18 mouse cellular contexts compared by ENCODE assay signal in the genomic region with DNA sequence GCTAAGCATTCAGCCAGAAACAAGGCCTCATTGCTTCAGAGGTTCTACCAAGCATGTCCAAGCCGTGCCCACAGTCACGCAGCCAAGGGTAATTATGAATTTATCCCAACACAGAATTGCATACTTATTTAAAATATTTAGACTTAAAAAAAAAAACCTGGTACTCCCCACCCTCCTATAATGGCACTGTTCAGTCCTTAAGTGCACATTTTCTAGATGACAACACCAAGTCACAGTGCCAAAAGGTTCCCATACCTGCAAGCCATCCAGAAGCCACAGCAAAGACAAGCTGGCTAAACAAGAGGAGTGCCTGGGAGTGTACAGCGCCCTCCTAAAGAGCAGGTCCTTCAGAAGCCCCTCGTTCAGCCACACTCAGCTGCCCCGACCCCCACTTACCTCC. TPM values are rescaled to one million over a fixed set of nuclear protein-coding genes. Genes with fewer than 3 reads are reported as not detected.
DNase-seq lines count a peak whose midpoint lies in the region; ATAC-seq and TF ChIP-seq lines count a peak whose summit lies in the region.
"Had no signal": no experiment of that assay in that cellular context is flagged by ENCODE, and none has a peak within 500 bp of the region (broad histone marks: within the 10 kb centered on the region; RNA-seq: fewer than 3 reads in every experiment).

No protein-coding gene starts in this region.

- H3K27ac ChIP-seq in kidney, adult 2 months (ENCODE audit: insufficient read depth, low read depth, low read length), result no peak overlapping the region
- H3K27ac ChIP-seq in kidney, postnatal 0 days, result peak overlapping the region; percentile 60; the same call in 1 of the 2 replicates
- H3K27ac ChIP-seq in midbrain, embryonic 13.5 days, result no peak overlapping the region
- H3K27ac ChIP-seq: embryonic facial prominence, embryonic 10.5 days; forebrain, embryonic 13.5 days; heart, adult 2 months; hindbrain, embryonic 13.5 days had no signal

- H3K4me3 ChIP-seq in kidney, adult 2 months (ENCODE audit: insufficient read depth, low read depth, low read length), result no peak overlapping the region
- no peak overlapping the region for H3K4me3 ChIP-seq in kidney, postnatal 0 days (replicated peaks; ENCODE audit: low read depth, low read length)
- H3K4me3 ChIP-seq in midbrain, embryonic 13.5 days (replicated peaks), result no peak overlapping the region
- H3K4me3 ChIP-seq: embryonic facial prominence, embryonic 10.5 days; forebrain, embryonic 13.5 days; heart, adult 2 months; hindbrain, embryonic 13.5 days had no signal

- H3K27me3 ChIP-seq in kidney, adult 2 months (replicated peaks; ENCODE audit: control insufficient read depth, insufficient read depth, low read length), result no peaks in the 10 kb centered on the region
- H3K27me3 ChIP-seq in kidney, postnatal 0 days (ENCODE audit: insufficient read depth, low read length), result no peaks in the 10 kb centered on the region
- no peaks in the 10 kb centered on the region for H3K27me3 ChIP-seq in midbrain, embryonic 13.5 days
- H3K27me3 ChIP-seq: CH12.LX; forebrain, embryonic 13.5 days; hindbrain, embryonic 13.5 days had no signal

- no peak overlapping the region for H3K4me2 ChIP-seq in kidney, postnatal 0 days (ENCODE audit: low read length)
- no peak overlapping the region for H3K4me2 ChIP-seq in midbrain, embryonic 13.5 days (replicated peaks)
- H3K4me2 ChIP-seq: forebrain, embryonic 13.5 days; hindbrain, embryonic 13.5 days had no signal

- H3K36me3 ChIP-seq in kidney, adult 2 months (ENCODE audit: control insufficient read depth, insufficient read depth, low read length), result peaks cover 3% of the 10 kb centered on the region
- H3K36me3 ChIP-seq in kidney, postnatal 0 days (ENCODE audit: insufficient read depth, low read length), result peaks cover 28% of the 10 kb centered on the region
- peaks cover 35% of the 10 kb centered on the region for H3K36me3 ChIP-seq in midbrain, embryonic 13.5 days

- no peak for TF ChIP-seq CTCF in kidney, adult 2 months (conservative IDR thresholded peaks at IDR 0.05; ENCODE audit: insufficient read depth, insufficient read length, low read depth, low read length)
- no peak for TF ChIP-seq CTCF in kidney, postnatal 0 days (IDR thresholded peaks at IDR 0.05; ENCODE audit: low read depth)

- ATAC-seq in kidney, postnatal 0 days (replicated peaks; ENCODE audit: low FRiP score, low read depth), result no peak
- no peak for ATAC-seq in midbrain, embryonic 13.5 days
- ATAC-seq: forebrain, embryonic 13.5 days; forebrain, postnatal 0 days had no signal

- no peaks in the 10 kb centered on the region for H3K9me3 ChIP-seq in kidney, postnatal 0 days (replicated peaks; ENCODE audit: low read length)
- no peaks in the 10 kb centered on the region for H3K9me3 ChIP-seq in midbrain, embryonic 13.5 days
- H3K9me3 ChIP-seq: embryonic facial prominence, embryonic 10.5 days; forebrain, embryonic 13.5 days; hindbrain, embryonic 13.5 days had no signal

- no peaks in the 10 kb centered on the region for H3K4me1 ChIP-seq in kidney, adult 2 months (ENCODE audit: control insufficient read depth, insufficient read depth, low read length)
- 0 out of 2 replicates have a peak, but pooled peaks cover 3% of the 10 kb centered on the region for H3K4me1 ChIP-seq in kidney, postnatal 0 days (replicated peaks; ENCODE audit: insufficient read depth, low read length)
- no peaks in the 10 kb centered on the region for H3K4me1 ChIP-seq in midbrain, embryonic 13.5 days (replicated peaks)
- H3K4me1 ChIP-seq: forebrain, embryonic 13.5 days had no signal

- TF ChIP-seq POLR2A in kidney, adult 2 months (IDR thresholded peaks at IDR 0.05; ENCODE audit: low read depth, low read length), result no peak

- 68% methylated on average over 5 of the region's 5 CpGs for WGBS in kidney, adult 2 months
- 61% methylated on average over 5 of the region's 5 CpGs for WGBS in kidney, postnatal 0 days
- WGBS in midbrain, embryonic 13.5 days, result 84% methylated on average over 5 of the region's 5 CpGs

- no peak overlapping the region for H3K9ac ChIP-seq in kidney, postnatal 0 days (ENCODE audit: low read depth, low read length)
- H3K9ac ChIP-seq in midbrain, embryonic 13.5 days (replicated peaks), result no peak overlapping the region
- H3K9ac ChIP-seq: forebrain, embryonic 13.5 days; forebrain, postnatal 0 days; hindbrain, embryonic 13.5 days had no signal

- DNase-seq in kidney, adult 2 months, result peak; percentile 36
- DNase-seq in kidney, postnatal 4 days, result no peak
- peak; percentile 12 for DNase-seq in kidney, postnatal 0 days (ENCODE audit: low spot score)
- DNase-seq in kidney, adult 11 months, result no peak
- peak; percentile 18 for DNase-seq in lung, postnatal 14 days
- DNase-seq: adrenal gland, adult 8-10 months; adrenal gland, postnatal 36 days; cerebellum, adult 2 months; cerebellum, postnatal 10 days; forebrain, postnatal 0 days; gastrocnemius, postnatal 14 days; heart, adult 2 months; heart, postnatal 14 days had no signal

RNA-seq across cellular contexts. Expression of a gene that starts 27.6 kb away (rescaled TPM):
- polyA plus RNA-seq in kidney, adult 2 months (2012; rRNA removed), result 7.5 and 9.2 TPM in 2 replicates
- polyA plus RNA-seq in kidney, postnatal 0 days (2015; fragmentation: Nextera tagmentation; extraction: Ambion mirVana), result 26.5 and 26.9 TPM in 2 replicates
- 14.1 and 14.6 TPM in 2 replicates for polyA plus RNA-seq in midbrain, embryonic 13.5 days (2015; fragmentation: Nextera tagmentation; extraction: Ambion mirVana)

RNA-seq across cellular contexts. Expression of a gene that starts 36.0 kb away (rescaled TPM):
- polyA plus RNA-seq in kidney, adult 2 months (2012; rRNA removed), result 0.22 and 0.25 TPM in 2 replicates
- polyA plus RNA-seq in kidney, postnatal 0 days (2015; fragmentation: Nextera tagmentation; extraction: Ambion mirVana), result 4.9 and 6.0 TPM in 2 replicates
- polyA plus RNA-seq in midbrain, embryonic 13.5 days (2015; fragmentation: Nextera tagmentation; extraction: Ambion mirVana), result 7.8 and 8.5 TPM in 2 replicates

Comparison
In these comparisons a context has a peak if more than half of its experiments do, and no peak if none do; other contexts are left out.
1. DNase-seq: peak in kidney, adult 2 months (single experiment), kidney, postnatal 0 days (single experiment) and lung, postnatal 14 days (single experiment); none in kidney, postnatal 4 days (0 of 2) and kidney, adult 11 months (single experiment).